Mouse (Mus musculus): ENCODE results near the gene Litaf.

Gene Litaf

DNA sequence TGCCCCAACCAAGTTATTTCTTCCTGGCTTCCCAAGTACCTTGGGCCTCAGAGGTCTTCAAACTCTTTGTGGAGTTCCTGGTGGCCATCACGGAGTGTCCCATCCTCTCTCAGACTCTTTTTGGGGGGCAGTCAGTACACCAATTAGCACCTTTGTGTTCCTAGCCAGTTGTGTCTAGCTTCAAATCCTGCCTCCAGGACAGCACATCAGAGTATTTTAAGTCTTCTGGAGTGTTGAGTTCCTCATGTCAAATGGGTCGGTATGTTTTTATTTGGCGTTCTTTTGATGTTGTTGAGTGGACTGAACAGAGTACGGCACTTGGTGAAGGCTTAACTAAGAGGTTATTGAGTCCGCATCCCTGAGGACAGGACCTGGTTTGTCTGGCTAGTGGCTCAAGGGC lies 526 bp downstream of the Litaf start:
- no peak for DNase-seq

DNA sequence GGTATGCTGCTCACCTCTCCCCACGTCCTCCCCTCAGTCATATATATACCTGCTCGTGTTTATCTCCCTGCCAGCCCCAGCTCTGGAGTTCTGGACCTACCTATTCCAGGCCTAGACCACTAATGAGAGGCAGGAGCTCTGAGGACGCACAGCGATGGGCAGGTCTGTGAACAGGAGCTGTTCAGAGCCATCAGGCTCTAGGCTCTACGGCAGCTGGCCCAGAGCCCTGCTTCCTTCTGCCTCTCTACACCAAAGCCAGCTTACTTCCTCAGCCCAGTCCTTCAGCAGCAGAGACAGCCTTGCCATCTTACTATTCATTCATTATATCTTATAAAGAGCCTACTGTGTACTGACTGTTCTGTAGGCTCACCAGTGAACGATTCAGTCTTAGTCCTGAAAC lies 1.2 kb downstream of the Litaf start:
- DNase-seq = no peak

DNA sequence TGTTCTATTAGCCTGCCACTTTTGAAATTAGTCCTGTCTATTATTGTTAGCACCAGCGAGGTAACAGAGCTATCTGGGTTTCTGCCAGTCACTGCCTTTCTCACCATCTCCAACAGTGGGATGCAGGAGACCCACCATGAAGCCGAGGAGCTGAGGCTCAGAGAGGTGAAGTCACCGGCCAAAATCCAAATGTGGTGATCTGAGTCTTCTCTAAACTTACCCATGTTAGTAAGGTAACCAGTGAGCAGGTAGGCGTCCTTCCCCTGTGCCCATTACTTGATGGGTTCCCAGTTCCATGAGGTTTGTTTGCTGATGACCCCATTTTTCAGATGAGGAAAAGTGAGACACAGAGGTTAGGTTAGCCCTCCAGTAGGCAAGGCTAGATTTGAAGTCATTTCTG lies 1.6 kb downstream of the Litaf start:
- no peak for DNase-seq

DNA sequence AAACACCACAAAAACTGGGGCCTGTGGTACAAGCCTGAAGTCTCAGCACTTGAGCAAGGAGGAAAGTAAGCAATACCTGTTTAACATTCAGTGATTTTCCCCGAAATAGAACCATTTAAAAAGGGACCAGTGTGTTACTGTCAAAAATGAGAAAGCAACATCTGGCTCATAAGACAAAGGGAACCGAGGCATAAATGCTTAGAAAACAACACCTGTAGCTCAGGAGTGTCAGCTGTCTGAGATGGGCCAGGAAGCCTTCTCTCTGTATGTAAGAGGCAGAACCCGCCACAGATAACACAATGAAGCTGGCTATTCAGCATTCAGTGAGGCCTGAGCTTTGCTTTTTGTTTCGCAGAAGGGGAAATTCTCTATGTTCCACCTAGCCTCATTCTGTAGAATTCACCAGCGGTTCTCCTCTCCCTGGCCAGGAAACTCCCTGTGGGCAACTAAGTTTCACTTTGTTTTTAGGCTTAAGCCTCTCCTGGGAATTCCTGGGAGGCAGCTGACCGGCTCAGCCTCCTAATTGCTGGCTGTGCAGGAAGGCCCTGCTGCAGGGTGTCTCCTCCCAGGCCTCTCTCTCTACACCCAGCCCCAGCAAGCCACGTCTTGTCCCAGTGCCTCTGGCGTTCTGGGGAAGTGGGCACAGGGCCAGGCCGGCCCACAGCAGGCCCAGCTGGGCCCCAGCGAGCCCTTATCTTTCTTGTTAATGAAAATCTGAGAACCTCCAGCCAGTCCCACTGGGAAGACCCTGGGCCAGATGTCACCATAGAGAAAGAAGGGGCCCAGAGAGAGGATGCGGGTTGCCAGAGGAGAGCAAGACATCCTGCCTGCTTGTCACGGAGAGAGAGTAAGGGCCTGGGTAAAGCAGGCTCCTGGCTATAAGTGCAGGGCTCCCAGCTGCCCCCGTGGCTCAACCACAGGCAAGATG lies 2.9 kb downstream of the Litaf start:
- peak; percentile 54 for DNase-seq

DNA sequence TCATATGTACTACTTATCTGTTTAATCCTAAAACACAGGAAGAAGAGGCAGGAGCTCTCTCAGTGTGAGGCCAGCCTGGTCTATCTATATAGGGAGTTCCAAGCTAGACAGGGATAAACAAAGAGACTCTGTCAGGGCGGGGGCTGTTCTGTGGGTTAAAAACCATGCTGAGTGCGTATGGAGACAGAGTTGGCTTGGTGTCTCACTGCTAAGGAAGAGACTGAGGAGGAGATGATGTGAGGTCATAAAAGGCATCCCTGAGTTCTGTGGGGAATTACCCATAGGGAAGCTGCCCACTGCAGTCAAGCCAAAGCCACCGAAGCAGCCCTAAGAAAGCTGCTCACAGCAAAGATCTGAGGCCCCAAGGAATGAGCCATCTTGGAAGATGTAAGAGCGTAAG lies 5.3 kb downstream of the Litaf start, which contains the start of gene Snn:
Gene Snn, plus strand, starts transcription at position 301 of the 400 bp plus-strand sequence.
- no peak for DNase-seq

DNA sequence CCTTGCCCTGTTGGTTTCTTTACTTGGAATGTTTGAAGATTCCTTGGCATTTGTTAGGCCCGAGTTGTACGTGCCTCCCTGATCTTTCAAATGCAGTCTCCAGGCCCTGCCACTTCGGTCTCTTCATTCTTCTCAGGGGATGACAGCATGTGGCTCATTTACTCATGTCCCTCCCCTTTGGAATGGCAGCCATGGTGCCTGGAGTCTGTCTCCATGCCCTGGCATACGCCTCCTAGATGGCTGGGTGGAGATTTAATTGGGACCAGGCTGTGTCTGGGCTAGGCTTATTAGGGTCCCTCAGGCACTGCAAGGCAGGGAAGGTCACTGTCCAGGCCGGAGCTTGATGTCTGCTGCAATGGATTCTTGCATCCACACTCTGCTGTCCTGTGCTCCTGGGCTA lies 10.0 kb downstream of the Litaf start:
- DNase-seq = no peak

DNA sequence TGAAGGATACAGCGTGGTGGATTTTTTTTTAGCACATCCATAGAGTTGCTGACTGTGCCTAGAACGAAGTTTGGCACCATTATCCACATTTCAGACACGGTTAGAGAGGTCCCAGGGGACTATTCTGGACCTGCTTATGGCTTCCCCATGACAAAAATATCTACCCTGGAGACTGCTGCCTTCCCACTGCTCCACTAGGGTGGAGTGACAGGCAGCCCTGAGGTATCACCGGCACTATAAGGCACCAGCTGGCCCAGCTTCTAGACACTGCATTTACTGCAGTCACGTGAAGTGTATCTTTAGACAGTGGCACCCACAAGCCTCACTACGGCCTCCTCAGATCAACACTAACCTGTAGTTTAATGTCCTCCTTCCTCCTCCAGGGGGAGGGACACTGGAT lies 11.1 kb downstream of the Litaf start:
- DNase-seq = no peak

DNA sequence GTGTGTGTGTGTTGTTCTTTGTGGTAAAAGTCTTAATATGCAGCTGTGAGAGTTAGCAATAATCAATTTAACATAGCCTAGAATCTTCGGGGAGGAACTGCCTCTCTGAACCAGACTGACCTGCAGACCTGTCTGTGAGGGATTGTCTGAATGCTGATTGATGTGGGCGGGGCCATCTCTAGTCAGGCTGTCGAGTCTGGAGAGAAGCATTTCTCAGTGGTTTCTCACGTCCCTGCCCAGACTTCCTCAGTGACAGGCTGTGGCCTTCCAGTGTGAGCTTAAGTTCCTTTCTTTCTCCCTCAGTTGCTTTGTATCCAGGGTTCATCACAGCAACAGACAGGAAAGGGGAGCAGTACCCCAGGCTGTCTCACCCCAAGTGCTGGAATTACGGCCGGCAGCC lies 11.5 kb downstream of the Litaf start:
- no peak for DNase-seq

DNA sequence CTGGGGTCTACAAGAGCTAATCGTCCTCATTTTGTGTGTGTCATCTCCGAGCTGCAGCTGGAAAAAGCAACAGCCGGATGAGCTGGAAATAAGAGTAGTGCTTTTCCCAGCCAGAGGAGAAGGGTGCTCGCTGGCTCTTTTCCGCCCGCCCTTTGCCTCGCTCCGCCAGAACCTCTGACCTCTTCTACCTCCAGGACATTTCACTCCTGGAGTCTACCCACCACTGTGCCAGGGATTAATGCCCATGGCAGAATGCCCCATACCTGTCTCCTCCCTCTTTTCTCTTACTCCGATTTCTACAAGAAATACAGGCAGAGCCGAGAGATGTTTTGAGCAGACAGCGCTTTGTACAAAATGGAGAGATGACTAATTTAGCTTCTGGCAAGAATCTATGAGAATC lies 14.8 kb downstream of the Litaf start:
- no peak for DNase-seq

DNA sequence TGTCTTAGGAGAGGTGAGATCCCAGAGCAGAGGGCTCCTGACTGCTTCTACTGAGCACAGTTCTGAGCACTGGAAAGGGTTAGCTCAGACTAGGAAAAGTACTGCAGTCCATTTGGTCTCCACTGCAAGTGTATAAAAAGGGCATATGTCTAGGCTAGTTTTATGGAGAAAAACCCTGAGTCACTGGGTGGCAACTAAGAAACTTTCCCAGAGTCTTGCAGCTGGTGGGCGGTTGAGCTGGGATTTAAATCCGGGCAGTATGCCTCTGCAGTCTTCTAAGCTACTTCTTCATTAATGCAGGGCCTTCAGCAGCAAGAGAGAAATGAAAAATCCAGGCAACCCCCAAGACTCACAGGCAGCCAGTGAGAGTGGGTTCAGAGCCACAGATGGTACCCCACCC lies 15.7 kb downstream of the Litaf start:
- DNase-seq = no peak

DNA sequence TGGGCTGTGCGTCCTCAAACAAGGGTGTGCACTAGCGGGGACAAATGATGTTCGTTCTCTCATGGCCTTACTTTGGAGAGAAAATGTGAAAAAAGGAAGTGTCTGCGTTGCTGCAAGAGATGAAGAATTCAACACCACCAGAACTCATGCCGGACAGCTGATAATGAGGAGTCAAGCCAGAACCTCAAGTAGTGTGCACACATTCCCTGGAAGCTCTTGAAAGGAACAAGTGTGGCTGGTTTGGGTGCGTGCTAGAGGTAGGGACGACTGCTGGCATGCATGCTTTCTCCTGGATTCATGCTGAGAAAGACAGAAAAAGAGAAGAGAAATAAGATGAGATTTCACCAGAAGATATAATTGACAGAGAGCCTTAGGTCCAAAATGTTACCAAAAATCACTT lies 18.8 kb downstream of the Litaf start:
- DNase-seq = no peak

DNA sequence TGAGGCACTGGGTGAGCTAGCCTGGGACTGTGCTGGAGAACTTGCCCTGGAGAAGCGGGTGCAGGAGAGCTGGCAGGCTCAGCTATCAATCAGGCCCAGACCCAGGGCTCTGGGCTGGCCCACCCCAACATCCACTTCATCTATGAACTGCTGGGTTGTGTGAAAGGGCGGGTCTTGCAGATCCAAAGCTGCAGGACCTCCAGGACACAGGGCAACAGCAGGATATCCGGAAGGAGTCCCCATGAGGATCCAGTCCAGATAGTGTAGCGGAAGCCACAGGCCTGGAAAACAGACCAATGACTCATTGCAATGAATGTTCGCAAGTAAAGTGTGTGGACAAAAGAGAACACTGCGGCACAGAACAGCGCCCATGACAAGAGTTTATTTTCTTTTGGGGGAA lies 19.5 kb downstream of the Litaf start:
- no peak for DNase-seq

DNA sequence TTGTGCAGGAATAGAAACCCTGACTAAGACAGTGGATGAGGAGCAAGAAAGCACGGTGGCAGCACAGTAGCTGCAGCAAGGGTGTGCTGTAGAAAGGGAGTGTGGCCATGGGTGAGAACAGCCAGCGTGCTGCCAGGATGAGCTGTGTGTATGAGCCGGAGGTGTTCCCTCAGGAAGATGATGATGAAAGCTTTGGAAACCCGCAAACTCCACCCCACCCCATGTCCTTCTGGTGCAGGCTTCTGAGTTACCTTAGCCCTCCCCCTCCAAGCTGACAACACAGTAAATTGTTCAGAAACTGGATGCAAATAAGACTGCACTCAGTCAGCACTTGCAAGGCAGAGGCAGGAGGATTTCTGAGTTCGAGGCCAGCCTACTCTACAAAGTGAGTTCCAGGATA lies 22.7 kb downstream of the Litaf start:
- DNase-seq = no peak

DNA sequence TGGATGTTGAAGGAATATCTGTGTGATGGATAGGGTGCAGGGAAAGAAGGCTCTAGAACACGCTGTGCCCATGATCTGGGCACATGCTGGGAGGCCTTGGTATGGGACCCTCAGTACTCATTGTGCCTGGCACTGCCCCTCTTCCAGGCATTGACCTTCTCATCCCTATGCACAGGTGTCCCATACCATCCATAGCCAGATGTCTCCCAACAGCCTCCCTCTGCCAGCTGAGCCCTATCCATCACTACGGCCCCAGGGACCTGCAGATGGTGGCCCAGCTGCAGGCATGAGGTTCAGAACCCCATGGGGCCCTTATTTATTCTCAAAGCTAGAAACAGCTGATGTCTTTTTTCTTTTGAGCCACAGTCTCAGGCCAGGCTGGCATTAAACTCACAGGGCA lies 25.4 kb downstream of the Litaf start:
- no peak for DNase-seq

DNA sequence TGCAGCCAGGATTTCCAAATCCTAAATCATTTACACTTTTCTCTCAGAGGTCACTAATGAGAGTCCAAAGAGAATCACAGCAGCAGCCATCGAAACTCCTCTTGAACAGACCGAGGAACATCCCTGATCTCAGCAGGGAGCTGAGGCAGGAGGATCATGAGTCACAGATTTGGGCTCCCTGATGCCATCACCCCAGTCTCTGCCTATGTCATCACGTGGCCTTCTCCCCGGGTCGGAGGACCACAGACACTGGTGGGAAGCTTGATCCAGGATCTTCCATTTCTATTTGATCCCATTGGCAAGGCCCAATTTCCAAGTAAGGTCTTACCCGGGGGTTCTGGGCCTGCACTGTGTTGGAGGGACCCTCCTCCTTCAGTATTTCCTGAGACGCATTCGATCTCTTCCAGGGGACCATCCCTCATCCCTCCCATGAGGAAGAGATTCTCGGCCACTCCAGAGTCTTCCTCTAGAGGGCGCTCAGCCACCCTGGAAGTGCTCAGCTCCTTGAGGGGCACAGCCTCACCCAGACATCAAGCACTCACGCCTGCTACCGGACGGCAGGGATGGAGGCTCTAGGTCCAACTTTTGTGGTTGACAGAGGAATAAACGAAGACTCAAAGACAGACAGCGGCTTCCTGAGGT lies 30.0 kb downstream of the Litaf start:
- DNase-seq = peak; percentile 75

DNA sequence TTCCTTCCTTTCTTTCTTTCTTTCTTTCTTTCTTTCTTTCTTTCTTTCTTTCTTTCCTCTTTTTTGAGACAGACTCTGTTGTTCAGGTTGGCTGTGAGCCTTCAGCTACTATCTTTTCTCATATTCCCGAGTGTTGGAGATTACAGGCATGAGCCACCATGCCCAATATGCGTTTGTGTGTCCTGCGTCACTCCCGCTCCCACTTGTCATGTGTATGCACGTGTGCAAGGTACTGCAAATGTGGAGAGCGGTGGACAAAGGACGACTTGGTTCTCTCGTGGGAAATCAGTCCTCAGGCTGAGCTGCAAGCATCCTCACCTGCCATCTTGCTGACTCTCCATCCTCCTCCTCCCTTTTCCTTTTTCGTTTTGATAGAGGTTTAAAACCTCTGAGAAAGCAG lies 30.7 kb downstream of the Litaf start:
- no peak for DNase-seq

DNA sequence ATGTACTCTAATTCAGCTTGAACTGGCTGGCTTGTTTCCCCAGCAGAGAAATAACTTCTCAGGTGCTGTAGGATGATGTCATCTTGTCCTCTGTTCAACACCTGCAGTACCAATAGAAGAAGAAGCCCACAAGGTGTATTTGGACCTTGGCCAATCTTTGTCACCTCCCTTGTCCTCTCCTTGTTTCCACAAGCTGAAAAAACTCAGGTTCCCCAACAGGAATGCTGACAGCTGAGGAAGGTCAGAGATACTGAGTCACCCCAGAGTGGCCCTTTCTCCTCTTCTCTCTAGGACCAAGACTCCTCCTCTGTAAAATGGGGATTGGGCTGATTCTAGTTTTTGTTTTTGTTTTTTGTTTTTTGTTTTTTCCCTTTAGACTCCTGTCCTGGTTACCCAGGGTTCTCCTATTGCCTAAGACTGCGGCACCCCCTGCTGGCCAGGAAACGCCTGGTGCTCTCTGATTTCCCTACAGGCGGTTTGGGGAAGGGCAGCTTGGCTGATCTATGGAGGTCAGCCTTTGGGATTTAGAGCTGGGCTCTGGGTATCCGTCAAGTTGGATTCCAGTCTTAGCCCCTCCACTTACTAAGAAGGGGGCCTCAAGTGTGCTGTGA lies 31.7 kb downstream of the Litaf start:
- DNase-seq = peak; percentile 78

DNA sequence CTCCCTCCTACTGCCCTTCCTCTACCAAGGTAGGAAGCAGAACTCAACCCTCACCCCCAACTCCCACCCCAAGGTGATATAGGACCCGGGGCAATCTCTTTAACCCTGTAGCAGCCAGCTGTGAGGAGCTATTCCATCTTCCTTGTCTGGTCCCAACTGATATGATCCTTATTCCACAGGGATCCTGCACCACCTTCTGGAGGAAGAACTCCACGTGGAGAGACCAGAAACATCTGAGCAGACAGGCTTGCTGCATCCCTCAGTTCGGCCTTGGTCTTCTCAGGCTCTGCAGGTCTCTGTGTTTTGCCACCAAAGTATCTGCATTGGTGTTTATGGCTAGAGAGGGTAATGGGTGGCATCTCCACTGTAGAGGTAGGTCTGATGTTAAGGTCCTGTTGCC lies 34.6 kb downstream of the Litaf start:
- DNase-seq = no peak

DNA sequence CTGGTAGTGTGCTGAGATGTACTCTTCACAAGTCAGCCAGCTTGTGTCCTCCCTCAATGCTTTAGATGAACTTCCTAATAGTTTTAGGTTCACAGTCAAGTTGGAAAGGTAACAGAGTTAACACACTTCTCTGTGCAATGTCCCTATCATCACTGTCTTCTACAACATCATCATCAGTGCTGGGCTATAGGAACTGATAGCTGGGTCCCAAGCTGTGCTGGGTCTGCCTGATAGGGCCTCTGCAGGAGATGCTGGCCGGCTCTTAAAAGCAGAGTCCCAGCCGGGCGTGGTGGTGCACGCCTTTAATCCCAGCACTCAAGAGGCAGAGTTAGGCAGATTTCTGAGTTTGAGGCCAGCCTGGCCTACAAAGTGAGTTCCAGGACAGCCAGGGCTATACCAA lies 35.1 kb downstream of the Litaf start:
- DNase-seq = no peak

DNA sequence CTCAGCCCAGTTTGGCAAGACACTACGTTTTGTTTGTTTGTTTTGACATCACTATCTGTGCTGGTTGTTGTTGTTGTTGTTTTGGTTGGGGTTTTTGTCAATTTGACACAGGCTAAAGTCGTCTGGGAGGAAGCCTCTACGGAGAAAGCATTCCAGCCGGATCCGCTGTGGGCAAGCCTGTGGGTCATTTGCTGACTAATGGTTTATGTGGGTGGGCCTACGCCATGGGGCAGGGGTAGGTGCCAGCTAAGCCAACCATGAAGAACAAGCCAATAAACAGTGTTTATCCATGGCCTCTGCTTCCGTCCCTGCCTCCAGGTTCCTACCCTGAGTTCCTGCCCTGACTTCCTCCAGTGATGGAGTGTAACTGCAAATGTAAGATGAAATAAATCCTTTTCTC lies 37.8 kb downstream of the Litaf start:
- DNase-seq = no peak

DNA sequence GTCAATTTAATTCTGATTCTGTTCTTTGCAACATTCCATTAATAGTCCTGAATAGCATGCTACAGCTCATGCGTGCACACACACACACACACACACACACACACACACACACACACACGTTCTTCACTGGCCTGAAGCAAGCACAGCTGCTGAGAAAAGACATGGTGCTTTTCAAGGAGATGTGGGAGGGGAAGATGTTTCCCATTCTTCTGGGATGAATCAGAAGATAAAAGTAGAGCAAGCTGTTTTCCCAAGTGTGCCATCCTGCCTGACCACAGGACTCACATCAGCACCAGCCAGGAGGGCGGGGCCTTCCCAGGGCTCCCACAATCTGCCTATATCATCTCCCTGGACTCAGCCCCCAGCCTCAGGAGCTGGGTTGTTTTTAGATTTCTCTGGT lies 41.1 kb downstream of the Litaf start:
- no peak for DNase-seq

DNA sequence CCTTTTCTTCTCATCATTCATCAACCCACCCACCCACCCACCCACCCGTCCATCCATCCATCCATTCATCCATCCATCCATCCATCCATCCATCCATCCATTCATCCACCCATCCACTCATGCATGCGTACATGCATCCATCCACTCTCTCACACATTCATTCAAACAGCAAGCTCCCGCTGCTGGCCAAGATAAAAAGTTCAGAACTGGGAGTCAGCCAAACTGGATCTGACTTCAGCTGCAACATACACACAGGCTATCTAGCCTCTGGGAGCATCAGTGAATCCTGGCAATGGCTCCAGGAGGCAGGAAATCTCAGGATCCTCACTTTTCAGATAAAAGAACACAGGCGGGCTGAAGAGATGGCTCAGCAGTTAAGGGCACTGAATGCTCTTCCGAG lies 42.3 kb downstream of the Litaf start:
- DNase-seq = no peak

DNA sequence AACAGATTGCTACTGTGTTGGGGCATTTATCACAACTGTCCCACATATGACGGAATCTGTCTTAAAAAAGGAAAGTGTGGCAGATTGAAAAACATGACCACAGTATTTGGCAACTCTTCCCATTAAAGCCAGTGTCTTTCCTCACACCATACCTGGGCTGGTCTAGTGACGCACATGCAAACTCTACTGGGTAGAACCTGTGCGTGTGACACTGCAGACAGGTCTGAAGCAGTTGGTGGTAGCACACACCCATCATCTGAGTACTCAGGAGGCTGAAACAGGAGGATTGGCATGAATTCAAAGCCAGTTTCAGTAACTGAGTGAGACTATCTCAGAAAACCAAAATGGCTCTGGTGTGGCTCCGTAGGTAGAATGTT lies 43.9 kb downstream of the Litaf start:
- no peak for DNase-seq
